Mouse (Mus musculus) naive thymus-derived CD4-positive, alpha-beta T cell, adult 5 months (primary cell): ENCODE data around the gene Ssh1. TPM values are rescaled to one million over a fixed set of nuclear protein-coding genes. Genes with fewer than 3 reads are reported as not detected.

Experiments
- polyA plus RNA-seq: library from polyadenylated mRNA; unstranded; fragments of 100-300 nt; shearing (Covaris generic); gene quantifications from one replicate; pipeline ENCODE4 v1.2.1, GENCODE M21; 2017

Ssh1 gene
- polyA plus RNA-seq: 20.5 TPM

GRCm38 (mm10) chr5:113993487-113994465 is at the start of gene Ssh1:
Gene Ssh1, minus strand, starts transcription at chr5:113993894.

GRCm38 (mm10) chr5:114003542-114003941 is 9.8 kb upstream of the Ssh1 start, which contains the start of gene Dao:
Gene Dao, plus strand, starts transcription at chr5:114003703.

GRCm38 (mm10) chr5:113908592-113909441 is 84.9 kb downstream of the Ssh1 start, which contains the start of gene Coro1c:
Gene Coro1c, minus strand, starts transcription at chr5:113908758.

Other genes with a start within 250 kb of the Ssh1 start
- 91.9 TPM for gene Sart3, start 221.4 kb downstream of the Ssh1 start, polyA plus RNA-seq
- 105 TPM for gene Iscu, start 221.1 kb downstream of the Ssh1 start, polyA plus RNA-seq
- not detected for gene Tmem119, start 193.4 kb downstream of the Ssh1 start, polyA plus RNA-seq
- 1,013 TPM for gene Selplg, start 161.2 kb downstream of the Ssh1 start, polyA plus RNA-seq
- gene Coro1c, start 85.1 kb downstream of the Ssh1 start, polyA plus RNA-seq: 101 TPM
- gene Dao, start 9.8 kb upstream of the Ssh1 start, polyA plus RNA-seq: not detected
- 8.1 TPM for gene Usp30, start 71.6 kb upstream of the Ssh1 start, polyA plus RNA-seq
- not detected for gene Svop, start 97.7 kb upstream of the Ssh1 start, polyA plus RNA-seq
- 8.4 TPM for gene Alkbh2, start 134.3 kb upstream of the Ssh1 start, polyA plus RNA-seq
- gene Ung, start 136.5 kb upstream of the Ssh1 start, polyA plus RNA-seq: 9.0 TPM
- gene Acacb, start 152.6 kb upstream of the Ssh1 start, polyA plus RNA-seq: 0.85 TPM